8 mouse cellular contexts compared by ENCODE assay signal in the genomic region with DNA sequence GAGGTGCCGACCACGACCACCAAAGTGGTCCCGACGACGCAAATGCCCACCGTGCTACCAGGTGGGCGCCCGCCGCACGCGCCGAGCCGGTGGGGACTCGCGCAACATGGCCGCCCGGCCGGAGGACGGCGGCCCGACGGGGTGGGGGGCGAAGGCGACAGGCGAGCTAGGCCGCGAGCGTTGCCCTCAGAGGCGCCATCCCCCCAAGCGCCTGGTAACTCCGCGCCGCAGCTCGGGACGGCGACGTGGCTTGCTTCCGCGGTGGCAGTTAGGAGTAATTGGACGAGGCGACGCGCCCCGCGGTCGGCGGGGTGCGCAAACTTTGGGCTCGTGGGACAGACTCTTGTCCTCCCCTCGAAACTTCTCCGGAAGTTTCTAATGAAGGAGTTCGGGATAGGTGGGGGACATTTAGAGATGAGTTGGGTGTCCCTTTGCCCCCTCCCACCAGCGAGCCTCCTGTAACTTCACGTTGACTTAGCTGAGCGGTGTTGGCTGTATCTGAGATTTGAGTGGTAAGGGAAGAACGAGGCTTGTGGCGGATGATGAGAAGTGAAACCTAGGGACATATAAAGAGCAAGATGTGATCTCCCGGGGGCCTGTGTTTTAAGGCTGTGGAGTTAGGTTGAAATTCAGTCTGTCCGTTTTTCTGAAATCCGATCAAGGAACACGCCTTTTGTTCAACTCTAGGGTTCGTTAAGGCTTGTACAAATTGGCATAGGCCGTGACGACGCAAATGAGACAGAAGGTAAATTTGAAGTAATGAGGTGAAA. TPM values are rescaled to one million over a fixed set of nuclear protein-coding genes. Genes with fewer than 3 reads are reported as not detected.
A peak's percentile ranks its signal among the peaks of the same experiment; 100 is the strongest.
DNase-seq lines count a peak whose midpoint lies in the region; ATAC-seq lines count a peak whose summit lies in the region.

No protein-coding gene starts in this region.

- H3K4me2 ChIP-seq in intestine, embryonic 14.5 days (ENCODE audit: low read length), result peak overlapping the region; percentile 88
- H3K4me2 ChIP-seq in stomach, embryonic 14.5 days (replicated peaks; ENCODE audit: low read depth, low read length), result peak overlapping the region; percentile 73

- DNase-seq in gastrocnemius, adult 18-20 months (ENCODE audit: low spot score), result peak; percentile 57
- DNase-seq in gastrocnemius, postnatal 25 days, result no peak
- DNase-seq in c-Kit-negative CD71-positive TER-119-positive erythroid progenitor cells, embryonic 14.5 days (ENCODE audit: low read depth, low spot score), result peak; percentile 50
- DNase-seq in frontal cortex, postnatal 25 days (ENCODE audit: low spot score in 2 of 2), result peak; percentile 14 to 22
- peak; percentile 87 for DNase-seq in intestine, embryonic 14.5 days (ENCODE audit: low spot score)
- peak; percentile 26 to 47 for DNase-seq in left cerebral cortex, postnatal 25 days (ENCODE audit: low spot score in 2 of 2)

- WGBS in intestine, embryonic 14.5 days, result under 1% methylated on average over 65 of the region's 65 CpGs
- WGBS in stomach, embryonic 14.5 days, result under 1% methylated on average over 64 of the region's 65 CpGs

- intact Hi-C loops in left cerebral cortex, postnatal 25 days (cut with DNase I), result loop anchor here (1.0 to 10.0 kb wide), 3 partner anchors 162 to 775 kb away; no protein-coding TSS in a partner anchor

- peak overlapping the region; percentile 98 for H3K27ac ChIP-seq in intestine, embryonic 14.5 days (ENCODE audit: low read depth)
- H3K27ac ChIP-seq in stomach, embryonic 14.5 days (ENCODE audit: low read length), result peak overlapping the region; percentile 96

- peak overlapping the region; percentile 97 for H3K4me3 ChIP-seq in intestine, embryonic 14.5 days (ENCODE audit: low read depth, low read length)
- peak overlapping the region; percentile 97 for H3K4me3 ChIP-seq in stomach, embryonic 14.5 days (ENCODE audit: low read depth, low read length)

- ATAC-seq in intestine, embryonic 14.5 days (replicated peaks; ENCODE audit: low FRiP score, low TSS enrichment, low read depth), result peak; percentile 56
- 0 out of 2 replicates have a peak, but pooled peaks have one; percentile 4 for ATAC-seq in megakaryocyte-erythroid progenitor cell, adult 5-6 weeks (replicated peaks; ENCODE audit: low FRiP score, low TSS enrichment, poor library complexity, severe bottlenecking)
- no peak; the same call in 1 of the 2 replicates for ATAC-seq in stomach, embryonic 14.5 days (ENCODE audit: insufficient number of reproducible peaks, insufficient read depth, low FRiP score, low read depth)

- no peaks in the 10 kb centered on the region for H3K9me3 ChIP-seq in intestine, embryonic 14.5 days (ENCODE audit: control insufficient read depth, low read length)
- H3K9me3 ChIP-seq in stomach, embryonic 14.5 days (ENCODE audit: control insufficient read depth, low read depth, low read length), result no peaks in the 10 kb centered on the region

- peaks cover 21% of the 10 kb centered on the region for H3K4me1 ChIP-seq in intestine, embryonic 14.5 days (replicated peaks; ENCODE audit: control insufficient read depth, insufficient read depth, low read length)
- peaks cover 27% of the 10 kb centered on the region for H3K4me1 ChIP-seq in stomach, embryonic 14.5 days (ENCODE audit: control insufficient read depth, insufficient read depth, low read length)

- H3K36me3 ChIP-seq in intestine, embryonic 14.5 days (ENCODE audit: control insufficient read depth, insufficient read depth, low read length), result peaks cover 18% of the 10 kb centered on the region
- peaks cover 4% of the 10 kb centered on the region; the same call in 1 of the 2 replicates for H3K36me3 ChIP-seq in stomach, embryonic 14.5 days (ENCODE audit: control insufficient read depth, insufficient read depth, low read length)

- H3K27me3 ChIP-seq in intestine, embryonic 14.5 days (replicated peaks; ENCODE audit: control insufficient read depth, insufficient read depth, low read length), result no peaks in the 10 kb centered on the region
- H3K27me3 ChIP-seq in stomach, embryonic 14.5 days (ENCODE audit: control insufficient read depth, insufficient read depth, low read length), result no peaks in the 10 kb centered on the region

- peak overlapping the region; percentile 92 for H3K9ac ChIP-seq in intestine, embryonic 14.5 days (ENCODE audit: low read length)
- peak overlapping the region; percentile 96 for H3K9ac ChIP-seq in stomach, embryonic 14.5 days (replicated peaks; ENCODE audit: low read depth, low read length)

RNA-seq across cellular contexts. Expression of a gene that starts 0.6 kb away (rescaled TPM):
- total RNA-seq in gastrocnemius, adult 18-20 months (2021), result 100 to 1,000 TPM; 145 to 153 TPM
- total RNA-seq in gastrocnemius, postnatal 25 days (2021), result 100 to 1,000 TPM; 114 to 119 TPM
- 180 and 184 TPM in 2 replicates for polyA plus RNA-seq in intestine, embryonic 14.5 days (2014; fragmentation: Nextera tagmentation; extraction: Ambion mirVana)
- 10 to 100 TPM; 59.5 to 61.3 TPM for total RNA-seq in left cerebral cortex, postnatal 25 days (2021)
- total RNA-seq in megakaryocyte-erythroid progenitor cell, adult 5-6 weeks (2014; fragmentation: Nextera tagmentation), result 100 and 107 TPM in 2 replicates
- 96.6 and 142 TPM in 2 replicates for total RNA-seq in megakaryocyte-erythroid progenitor cell, adult 5-6 weeks (2017)
- polyA plus RNA-seq in stomach, embryonic 14.5 days (2014; fragmentation: Nextera tagmentation; extraction: Ambion mirVana), result 178 and 202 TPM in 2 replicates

RNA-seq across cellular contexts. Expression of a gene that starts 29.6 kb away (rescaled TPM):
- not detected for total RNA-seq in gastrocnemius, adult 18-20 months (2021)
- total RNA-seq in gastrocnemius, postnatal 25 days (2021), result not detected
- polyA plus RNA-seq in intestine, embryonic 14.5 days (2014; fragmentation: Nextera tagmentation; extraction: Ambion mirVana), result 0.76 and 1.5 TPM in 2 replicates
- 1 to 10 TPM; 7.4 to 9.5 TPM for total RNA-seq in left cerebral cortex, postnatal 25 days (2021)
- 0.84 TPM in 1 of 2 replicates, not detected in the other for total RNA-seq in megakaryocyte-erythroid progenitor cell, adult 5-6 weeks (2014; fragmentation: Nextera tagmentation)
- not detected in 2 replicates for total RNA-seq in megakaryocyte-erythroid progenitor cell, adult 5-6 weeks (2017)
- 1.8 and 2.2 TPM in 2 replicates for polyA plus RNA-seq in stomach, embryonic 14.5 days (2014; fragmentation: Nextera tagmentation; extraction: Ambion mirVana)

RNA-seq across cellular contexts. Expression of a gene that starts 29.7 kb away (rescaled TPM):
- total RNA-seq in gastrocnemius, adult 18-20 months (2021), result 1 to 10 TPM; 9.2 to 9.9 TPM
- 10 to 100 TPM in 1 of 2 experiments, 1 to 10 TPM in 1; 9.5 to 12.0 TPM for total RNA-seq in gastrocnemius, postnatal 25 days (2021)
- 55.5 and 60.8 TPM in 2 replicates for polyA plus RNA-seq in intestine, embryonic 14.5 days (2014; fragmentation: Nextera tagmentation; extraction: Ambion mirVana)
- total RNA-seq in left cerebral cortex, postnatal 25 days (2021), result 10 to 100 TPM; 17.6 to 18.5 TPM
- total RNA-seq in megakaryocyte-erythroid progenitor cell, adult 5-6 weeks (2014; fragmentation: Nextera tagmentation), result 1.6 and 2.1 TPM in 2 replicates
- 3.1 and 3.2 TPM in 2 replicates for total RNA-seq in megakaryocyte-erythroid progenitor cell, adult 5-6 weeks (2017)
- polyA plus RNA-seq in stomach, embryonic 14.5 days (2014; fragmentation: Nextera tagmentation; extraction: Ambion mirVana), result 55.1 and 59.6 TPM in 2 replicates

RNA-seq across cellular contexts. Expression of a gene that starts 43.7 kb away (rescaled TPM):
- total RNA-seq in gastrocnemius, adult 18-20 months (2021), result 1 to 10 TPM; 4.0 to 7.8 TPM
- 1 to 10 TPM; 6.9 to 8.1 TPM for total RNA-seq in gastrocnemius, postnatal 25 days (2021)
- polyA plus RNA-seq in intestine, embryonic 14.5 days (2014; fragmentation: Nextera tagmentation; extraction: Ambion mirVana), result 29.5 and 30.1 TPM in 2 replicates
- 10 to 100 TPM; 19.5 to 20.2 TPM for total RNA-seq in left cerebral cortex, postnatal 25 days (2021)
- total RNA-seq in megakaryocyte-erythroid progenitor cell, adult 5-6 weeks (2014; fragmentation: Nextera tagmentation), result 2.6 and 19.8 TPM in 2 replicates
- 1.9 and 14.4 TPM in 2 replicates for total RNA-seq in megakaryocyte-erythroid progenitor cell, adult 5-6 weeks (2017)
- 39.3 and 42.8 TPM in 2 replicates for polyA plus RNA-seq in stomach, embryonic 14.5 days (2014; fragmentation: Nextera tagmentation; extraction: Ambion mirVana)

Comparison
In these comparisons a context has a peak if more than half of its experiments do, and no peak if none do; other contexts are left out.
1. RNA of a gene that starts 29.6 kb away (total RNA-seq): 7.4 to 9.5 TPM in left cerebral cortex, postnatal 25 days; not detected in gastrocnemius, adult 18-20 months, not detected in gastrocnemius, postnatal 25 days and 0.84 TPM in megakaryocyte-erythroid progenitor cell, adult 5-6 weeks; every median in the first group is over 4 times any median in the second.